Mouse (Mus musculus) layer of hippocampus, postnatal 25 days (tissue): ENCODE measurements around the gene Vac14. TPM values are rescaled to one million over a fixed set of nuclear protein-coding genes. Genes with fewer than 3 reads are reported as not detected.

Source experiments
- DNase-seq, 2 experiments: peaks; one replicate each; pipeline ENCODE4 v3.0.0; 2022; ENCODE audit warnings: mixed read lengths in 2 of 2, low spot score in 1 of 2; ENCODE audit errors: extremely low spot score in 1 of 2
- total RNA-seq, 2 experiments: library from RNA; stranded (reverse); gene quantifications; 2 replicates each; pipeline ENCODE4 v1.2.3; 2021

Gene Vac14
- total RNA-seq, 2 experiments from 2014 or later: 23.7 to 24.5 TPM

DNA sequence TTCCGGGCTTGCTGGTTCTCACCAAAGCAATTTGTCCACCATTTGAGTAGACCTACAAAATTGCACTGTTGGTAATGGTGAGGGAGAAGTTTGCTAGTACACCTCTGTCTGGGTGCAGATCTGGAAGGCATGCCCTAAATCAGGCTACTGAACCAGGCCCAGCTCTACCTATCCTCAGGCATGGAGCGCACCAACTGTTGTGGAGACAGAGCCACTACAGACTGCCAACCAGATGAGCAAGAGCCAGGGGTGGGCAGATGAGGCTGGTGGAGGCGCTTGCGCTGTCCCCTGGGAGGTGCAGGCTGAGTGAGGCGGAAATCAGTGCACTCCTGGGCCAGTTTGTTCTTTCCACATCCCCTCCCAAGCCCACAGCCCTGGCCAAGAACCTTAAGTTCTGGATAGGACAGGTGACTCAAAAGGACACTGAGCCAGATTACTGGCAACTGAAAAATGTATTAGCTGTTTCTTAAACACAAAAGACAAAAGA, 58.8 kb downstream of the Vac14 start:
- no peak for DNase-seq

DNA sequence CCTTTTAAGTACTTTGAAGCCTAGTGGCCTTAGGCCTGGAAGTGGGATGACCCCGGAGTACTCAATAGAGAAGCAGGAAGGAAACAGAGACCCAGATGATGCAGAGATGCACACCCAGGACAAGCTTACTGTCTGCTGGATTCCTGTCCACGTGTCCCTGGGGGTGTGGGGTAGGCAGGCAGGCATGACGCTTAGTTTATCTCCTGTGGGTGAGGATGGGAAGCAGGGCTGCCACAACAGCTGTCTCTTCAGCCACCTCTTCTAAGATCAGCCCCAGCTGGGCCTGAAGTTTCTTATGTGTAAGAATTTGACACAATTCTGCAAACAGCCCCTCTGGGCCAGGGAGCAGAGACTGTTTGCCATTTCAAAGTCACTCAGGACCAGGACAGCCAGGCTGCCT, 60.6 kb downstream of the Vac14 start:
- no peak for DNase-seq

DNA sequence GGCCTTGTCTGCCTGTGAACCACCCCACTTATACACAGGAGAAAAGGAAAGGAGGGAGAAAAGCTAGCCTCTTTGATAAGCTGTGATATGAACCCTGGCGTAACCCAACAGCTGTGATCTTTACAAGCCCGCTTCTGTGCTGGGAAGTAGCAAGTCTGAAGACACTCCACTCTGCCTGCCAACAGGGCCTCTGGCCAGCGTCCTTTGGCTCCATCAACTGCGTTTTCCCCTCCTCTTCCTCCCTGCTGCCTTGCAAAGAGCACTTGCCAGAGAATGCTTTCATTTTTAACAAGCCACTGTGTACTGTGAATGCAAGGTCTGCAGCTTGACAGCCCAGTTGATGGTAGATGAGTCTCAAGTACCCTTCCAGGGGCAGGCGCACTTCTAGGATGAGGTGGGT, 69.3 kb downstream of the Vac14 start:
- no peak for DNase-seq

DNA sequence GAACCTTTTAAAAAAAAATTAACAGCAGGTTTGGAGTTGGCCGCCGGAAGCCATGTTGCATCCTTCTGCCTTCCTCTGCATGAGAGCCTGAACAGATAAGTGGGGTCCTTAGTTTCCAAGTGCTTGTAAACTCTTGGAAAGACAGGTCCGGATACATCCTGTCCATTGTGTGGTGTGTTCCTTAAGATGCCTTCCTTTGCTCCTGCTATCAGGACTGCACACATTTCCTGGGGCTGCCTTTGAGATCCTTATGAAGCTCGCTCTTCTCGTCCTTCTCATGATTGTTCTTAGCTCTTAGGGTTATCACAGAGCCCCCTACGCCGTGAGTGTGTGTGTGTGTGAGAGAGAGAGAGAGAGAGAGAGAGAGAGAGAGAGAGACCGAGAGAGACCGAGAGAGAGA, 71.6 kb downstream of the Vac14 start:
- no peak for DNase-seq

DNA sequence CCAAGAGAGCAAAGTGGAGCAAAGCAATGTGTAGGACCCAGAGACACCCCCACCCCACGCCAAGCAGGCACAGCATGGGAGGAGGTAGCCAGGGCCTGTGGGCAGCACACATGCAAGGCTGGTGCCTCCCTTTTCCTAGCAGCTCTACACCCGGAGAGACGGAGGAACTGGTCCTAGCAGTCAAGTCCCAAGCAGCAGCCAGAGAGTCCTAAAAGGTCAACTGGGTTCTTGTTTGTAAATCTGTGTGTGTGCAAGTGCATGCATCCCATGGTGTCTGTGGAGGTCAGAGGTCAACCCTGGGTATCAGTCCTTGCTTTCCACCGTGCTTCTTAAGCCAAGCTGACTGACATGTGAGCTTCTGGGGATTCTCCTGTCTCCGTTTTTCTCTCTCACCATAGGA, 75.8 kb downstream of the Vac14 start:
- no peak for DNase-seq

DNA sequence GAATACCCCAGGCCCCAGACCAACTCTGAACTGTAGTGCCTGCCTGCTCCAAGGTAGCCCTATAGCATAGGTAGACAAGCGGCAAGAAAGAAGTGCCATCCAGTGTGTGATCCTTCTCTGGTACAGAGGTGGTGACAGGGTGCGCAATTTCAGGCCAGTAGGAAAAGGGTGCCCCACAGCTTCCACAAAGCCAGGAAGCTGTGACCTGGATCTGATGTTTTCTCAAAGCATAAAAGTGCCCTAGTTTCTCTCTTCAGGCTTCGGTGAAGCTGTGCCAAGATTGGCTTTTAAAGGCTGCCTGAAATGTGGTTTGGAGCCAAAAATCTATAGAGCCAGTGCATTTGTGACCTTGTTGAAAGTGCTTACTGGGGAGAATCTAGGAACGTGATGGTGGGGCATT, 76.4 kb downstream of the Vac14 start:
- DNase-seq: no peak

DNA sequence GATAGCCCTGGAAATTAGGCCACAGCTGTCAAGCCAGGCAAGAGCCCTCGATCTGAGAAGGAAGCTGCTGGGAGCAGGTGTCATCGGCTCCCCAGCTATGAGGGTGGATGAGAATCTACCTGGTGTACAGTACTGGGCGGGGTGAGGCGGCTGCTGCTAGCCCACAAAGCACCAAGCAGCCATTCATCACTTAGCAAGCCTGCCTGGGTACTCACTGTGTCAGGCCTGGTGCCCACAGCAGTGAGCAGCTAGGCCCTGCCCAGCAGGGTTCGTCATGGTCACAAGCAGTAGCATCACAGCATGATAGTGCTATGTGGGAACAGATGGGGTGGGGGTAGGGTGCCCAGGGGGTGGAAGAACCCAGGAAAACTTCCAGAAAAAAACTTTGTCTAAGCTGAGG, 77.0 kb downstream of the Vac14 start:
- DNase-seq: no peak

DNA sequence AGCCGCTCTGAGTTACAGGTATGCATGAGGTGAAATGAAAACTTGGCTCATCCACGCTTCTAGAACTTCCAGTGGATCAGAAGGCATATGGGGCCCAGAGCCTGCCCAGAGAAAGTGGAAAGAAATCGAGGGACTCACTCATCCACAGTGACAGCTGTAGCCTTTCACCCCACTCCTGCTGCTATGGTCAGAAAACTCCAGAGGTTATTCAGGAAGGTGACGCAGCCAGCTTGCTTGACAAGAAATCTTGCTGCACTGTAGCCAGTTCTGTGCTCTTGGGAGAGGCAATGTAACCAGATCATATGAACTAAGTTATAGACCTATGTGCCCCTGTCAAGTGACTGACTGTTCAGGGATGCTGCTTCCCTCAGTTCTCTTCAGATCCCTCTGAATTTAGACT, 77.7 kb downstream of the Vac14 start:
- DNase-seq: no peak

DNA sequence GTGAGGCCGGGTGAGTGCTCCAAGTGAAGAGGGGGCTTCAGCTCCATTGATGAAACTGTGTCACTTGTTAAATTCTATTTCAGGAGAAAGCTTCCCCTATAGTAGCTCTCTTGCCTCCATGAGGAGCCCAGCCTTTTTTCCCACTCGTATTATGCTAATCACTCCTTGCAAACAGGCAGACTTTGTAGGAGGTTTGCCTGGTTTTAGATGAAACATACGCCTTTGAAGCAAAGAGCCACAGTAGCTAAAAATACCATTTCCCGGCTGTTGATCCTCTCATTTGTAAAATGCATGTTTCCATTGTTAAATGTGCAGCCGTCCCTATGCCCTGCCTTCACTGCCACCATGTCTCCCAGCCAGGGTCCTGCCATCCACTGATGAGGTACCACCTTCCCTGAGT, 79.2 kb downstream of the Vac14 start:
- no peak for DNase-seq

DNA sequence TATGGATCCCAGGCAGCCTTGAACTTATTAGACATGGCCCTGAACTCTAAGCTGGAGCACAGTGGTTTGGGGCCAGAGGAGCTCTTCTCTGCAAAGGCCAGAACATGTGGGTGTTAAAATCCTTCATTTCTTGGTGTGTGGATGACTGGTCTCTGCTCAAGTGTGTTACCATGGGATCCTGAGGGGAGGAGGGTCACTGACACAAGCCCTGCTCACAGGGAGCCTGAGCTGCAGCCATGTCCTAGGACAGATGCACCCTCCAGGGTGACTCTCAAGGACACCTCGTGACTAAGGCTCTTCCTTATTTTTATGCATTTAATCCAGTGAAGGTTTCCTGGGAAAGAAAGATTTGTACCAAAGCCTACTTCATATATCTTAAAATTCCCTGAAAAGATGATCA, 79.7 kb downstream of the Vac14 start:
- DNase-seq: no peak

DNA sequence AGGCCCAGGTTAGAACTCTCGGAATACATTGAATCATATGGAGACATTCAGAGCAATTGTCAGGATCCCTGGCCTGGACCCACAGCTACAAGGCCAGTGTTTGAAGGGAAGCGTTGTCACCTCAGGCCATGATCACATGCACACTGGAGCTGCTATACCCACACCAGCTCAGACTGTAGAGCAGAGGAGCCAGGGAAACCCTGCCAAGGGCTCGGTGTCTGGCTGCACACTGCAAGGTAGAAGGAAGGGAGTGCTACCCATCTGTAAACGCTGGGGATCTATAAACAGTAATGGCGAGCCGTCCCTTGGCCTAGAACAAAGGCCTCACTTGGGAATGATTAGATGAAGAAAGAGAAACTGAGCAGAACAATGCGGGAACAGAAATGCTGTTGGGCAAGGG, 81.1 kb downstream of the Vac14 start:
- DNase-seq: no peak

DNA sequence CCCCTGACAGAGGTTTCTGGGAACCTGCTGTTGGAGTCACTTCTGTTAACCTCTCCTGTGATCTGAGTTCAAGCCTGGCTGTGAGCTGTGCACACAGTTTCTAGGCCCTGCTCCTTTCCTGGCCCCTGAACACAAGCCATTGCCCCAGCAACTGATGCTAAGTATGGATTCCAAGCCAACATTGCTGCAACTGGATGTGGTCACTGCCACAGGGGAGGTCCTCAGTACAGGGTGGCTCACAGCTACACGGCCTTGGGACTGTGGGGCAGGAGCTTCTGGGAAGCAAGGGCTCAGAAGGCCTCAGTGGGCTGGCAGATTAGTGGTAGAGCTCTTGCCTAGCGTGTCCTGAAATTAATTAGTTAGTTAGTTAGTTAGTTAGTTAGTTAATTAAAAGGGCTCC, 82.2 kb downstream of the Vac14 start:
- no peak for DNase-seq

DNA sequence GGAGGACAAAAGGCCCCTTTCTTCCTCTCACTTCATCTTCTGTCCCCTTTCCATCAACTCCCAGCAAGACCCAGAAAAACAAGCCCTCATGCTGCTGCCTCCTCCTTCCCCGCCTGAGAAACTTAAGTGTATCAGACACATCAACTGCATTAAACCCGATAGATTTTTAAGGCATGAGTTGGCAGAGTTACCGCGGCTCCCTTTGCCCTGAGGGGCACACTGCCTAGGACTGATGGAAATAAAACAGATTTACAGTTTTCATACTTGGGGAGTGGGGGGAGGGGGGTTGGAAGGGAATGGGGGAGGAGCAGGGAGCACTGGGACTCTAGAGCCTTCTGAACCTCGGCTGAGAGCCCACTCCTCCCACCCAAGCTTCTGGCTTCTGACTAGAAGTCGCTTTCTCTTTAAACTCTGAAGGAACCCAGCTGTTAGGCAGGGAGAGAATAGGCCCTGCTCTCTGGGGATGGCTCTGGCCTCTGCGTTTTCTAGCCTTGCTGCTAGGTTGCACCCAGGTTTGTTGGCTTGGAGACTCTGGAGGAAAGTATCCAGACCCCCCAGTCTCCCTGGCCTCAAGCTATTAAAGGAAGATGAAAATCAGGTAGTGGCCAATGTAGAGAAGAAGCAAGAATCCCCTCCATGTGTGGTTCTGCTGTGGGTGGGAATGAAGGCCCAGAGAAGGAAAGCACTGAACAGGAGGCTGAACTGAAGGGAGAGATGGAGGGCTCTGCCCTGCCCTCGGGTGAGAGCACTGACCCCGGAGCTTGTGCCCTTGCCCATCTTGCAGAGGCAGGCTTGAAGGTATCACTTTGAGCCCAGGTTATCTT, 84.5 kb downstream of the Vac14 start:
- no peak for DNase-seq

DNA sequence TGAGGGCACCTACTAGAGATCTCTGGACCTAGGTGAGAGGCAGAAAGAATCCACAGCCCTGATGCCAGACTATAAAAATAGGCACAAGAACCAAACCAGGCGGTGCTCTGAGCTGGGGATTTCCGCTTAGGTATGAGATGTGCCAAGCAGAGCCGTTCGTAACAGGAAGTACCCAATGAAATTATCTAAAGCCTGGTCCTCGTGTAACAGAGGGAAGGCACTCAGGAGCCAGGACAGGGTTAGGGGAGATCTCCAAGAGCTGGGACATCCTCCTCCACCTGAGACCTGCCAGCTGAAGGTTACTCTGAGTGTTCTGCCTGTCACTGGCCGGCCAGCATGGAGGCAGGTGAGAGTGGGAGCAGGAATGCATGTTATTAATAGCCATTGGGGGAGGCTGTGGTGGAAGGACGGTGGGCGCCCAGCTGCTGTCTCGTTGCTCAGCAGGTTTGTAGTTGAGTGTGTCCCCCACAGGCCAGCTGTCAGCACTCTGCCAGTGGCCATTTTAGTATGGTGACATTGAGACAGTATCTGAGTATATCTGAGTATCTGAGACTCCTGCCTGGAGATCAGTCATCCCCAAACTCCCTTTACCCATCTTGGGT, 85.2 kb downstream of the Vac14 start:
- DNase-seq: no peak

DNA sequence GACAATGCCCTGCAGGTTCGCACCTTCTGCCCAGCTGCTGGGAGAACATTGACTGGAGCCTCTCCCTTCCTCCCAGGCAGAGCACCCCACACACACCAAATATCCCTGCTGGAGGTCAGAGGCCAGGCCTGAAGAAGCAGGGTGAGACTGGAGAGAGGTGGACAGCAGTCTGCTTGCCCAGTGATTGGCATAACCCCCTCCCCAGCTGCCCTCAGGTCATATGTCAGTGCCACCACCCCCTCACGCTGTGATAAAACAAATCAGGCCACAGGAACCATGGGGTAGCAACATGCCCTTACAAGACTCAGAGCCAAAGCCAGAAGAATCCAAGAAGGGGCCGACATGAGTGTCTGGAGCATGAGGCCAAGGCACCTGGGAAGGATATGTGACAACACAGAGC, 85.7 kb downstream of the Vac14 start:
- DNase-seq: no peak

DNA sequence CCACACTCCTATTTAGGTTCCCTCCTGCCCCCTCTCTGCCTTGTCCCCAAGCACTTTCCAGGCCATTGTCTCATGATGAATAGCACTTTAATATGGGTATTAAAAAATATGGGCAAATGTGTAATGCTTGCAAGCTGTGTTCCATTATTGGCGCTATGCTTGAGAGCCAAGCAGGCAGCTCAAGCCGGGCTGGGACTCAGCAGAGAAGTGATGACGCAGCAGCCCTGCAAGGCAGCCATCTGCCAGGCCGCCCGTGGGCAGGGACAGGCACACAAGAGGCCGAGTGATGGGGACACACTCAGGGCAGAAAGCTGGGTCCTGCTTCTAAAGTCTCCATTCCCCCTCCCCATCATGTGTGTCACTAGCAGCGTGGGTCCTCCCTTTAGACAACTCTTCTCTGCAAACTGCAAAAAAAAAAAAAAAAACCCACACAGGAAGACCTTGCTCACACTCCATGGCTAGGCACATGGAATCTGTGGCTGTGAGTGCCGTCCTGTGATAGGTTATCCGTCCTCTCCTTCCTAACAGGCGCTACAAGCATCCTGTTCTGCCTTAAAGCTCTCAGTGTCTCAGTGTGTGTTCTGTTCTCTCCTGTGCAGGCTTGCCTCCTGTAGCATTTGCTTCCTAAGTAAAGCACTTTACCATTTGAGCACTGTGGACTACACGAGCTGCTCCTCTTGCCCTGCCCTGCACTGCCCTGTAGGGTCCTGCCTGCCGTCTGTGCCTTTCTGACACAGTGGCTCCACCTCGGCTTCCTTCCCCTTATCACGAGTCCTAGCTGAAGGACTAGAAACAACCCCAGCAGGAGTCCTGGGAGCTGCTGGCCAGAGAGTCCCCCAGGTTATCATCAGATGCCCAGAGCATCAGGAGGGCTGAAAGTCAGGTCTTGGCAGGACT, 87.3 kb downstream of the Vac14 start:
- DNase-seq: no peak

DNA sequence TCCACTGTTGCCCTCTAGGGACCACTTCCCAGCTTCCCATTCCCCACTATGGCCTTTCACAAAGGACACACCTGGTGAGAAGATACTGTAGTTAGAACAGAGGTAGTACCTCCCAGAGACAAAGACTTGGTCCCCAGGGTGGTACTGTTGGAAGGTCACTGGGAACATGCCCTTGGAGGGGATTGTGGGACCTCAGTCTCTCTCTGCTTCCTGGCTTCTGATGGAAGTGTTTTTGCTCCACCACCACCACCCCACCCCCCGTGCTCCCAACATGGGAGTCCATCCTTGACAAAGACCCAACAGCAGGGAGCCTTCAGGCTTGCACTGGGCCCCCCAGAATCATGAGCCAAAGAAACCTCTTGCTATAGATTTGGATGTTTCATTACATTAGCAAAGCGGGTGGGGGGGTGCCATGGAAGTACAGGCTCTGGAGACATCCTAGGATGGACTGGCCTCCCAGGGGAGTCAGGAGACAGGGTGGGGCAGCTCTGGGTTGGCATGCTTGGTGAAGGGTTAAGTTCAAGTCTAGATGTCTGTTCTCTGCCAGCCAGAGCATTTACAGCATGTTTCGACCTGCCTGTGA, 88.0 kb downstream of the Vac14 start:
- DNase-seq: no peak

DNA sequence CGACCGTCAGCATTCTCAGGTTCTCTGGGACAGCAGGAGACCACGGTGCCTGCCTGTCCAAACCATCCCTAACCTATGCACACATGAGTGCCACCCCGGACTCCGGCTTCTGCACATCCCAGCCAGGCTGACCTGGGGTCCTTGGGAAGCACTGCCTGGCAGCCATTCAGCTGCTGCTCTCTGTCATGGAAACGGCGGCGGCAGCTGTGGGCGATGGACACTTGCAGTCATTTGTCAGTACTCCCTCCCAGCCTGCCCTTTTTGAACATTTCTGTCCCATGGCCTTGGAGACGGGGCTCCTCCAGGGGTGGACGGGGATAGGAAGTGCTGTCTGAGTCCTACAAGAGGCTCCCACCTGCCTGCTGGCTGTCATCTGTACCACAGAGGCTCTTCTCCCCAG, 90.0 kb downstream of the Vac14 start:
- no peak for DNase-seq

DNA sequence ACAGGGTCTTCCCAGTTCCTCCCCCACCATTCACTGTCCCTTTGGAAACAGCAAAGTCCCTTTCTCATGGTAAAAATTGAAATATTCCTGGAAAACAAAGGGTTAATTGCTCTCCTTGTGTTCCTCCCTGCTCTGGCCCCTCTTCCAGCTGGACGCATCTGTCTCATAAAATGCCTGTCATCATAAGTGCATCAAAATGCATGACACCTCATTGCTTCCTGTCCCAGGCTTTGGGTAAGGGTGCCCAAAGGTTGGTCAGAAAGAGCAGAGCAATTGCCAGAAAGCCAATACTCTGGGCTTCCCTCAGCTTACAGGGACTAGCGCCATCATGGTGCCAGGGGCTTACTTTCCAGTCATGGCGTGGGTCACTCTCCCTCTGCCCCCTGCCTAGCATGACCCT, 92.2 kb downstream of the Vac14 start:
- DNase-seq: no peak

DNA sequence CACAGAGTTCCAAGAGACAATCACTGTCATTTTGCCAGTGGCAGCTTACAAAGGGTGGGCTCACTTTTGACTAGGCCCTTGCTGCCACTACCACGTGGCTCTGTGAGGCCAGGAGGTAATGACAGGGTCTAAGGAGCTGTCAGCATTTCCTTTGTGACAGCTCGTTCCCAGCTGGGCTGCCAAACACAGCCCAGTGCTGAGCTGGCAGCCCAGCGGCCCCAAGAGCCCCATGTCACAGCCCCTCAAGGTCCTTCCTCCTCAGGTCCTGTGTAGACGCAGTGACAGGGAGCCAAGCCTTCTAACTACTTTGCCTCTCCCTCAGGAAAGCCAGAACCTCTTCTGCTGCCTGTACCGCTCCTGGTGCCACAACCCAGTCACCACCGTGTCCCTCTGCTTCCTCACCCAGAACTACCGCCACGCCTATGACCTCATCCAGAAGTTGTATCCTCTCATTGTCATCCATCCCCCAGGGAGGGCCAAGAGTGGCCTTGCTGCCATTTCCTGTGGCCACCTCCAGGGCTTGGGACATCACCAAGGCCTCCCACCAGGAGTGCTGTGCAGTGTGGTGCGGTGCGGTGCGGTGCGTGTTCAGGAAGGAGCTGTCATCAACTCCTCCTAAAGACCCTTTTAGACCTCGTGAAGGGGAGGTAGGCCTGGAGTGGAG, 93.0 kb downstream of the Vac14 start:
- no peak for DNase-seq
